Mouse (Mus musculus): Measurements from ENCODE around the gene Il16.
"Not testable (repeated sequence)": the region's sequence is repeated elsewhere in the genome, so short reads cannot be mapped to it uniquely, and the experiment has no call there.

Il16 gene

DNA sequence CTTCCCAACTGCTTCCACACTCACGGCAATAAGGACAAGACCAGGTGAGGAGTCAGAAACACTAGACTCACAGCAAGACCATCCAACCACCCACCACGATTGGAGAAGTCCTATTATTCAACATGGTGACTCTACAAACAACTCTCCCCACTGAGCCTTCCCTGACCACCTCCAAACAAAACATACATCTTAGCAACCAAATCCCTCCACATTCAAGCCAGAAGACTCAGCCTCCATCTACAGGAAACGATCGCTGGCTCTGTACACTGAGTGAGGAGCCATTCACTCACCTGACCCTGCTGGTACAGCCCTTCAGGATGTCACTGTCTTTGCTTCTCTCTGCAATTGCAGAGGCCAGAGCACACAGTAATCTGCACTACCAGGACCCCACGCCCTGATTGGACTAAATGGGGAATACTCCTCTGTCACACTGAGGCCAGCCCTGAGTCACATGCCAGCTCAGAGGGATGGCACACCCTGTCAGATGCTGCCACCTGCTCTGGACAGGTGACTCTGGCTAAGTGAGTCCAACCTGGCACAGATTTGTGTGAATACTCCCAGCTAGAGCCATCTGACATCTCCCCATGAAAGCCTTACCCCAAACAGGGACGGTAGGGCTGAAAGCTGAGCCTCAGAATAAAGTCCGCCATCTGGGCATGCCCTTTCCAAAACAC is 10.3 kb downstream of the Il16 start:
- DNase-seq (ENCODE audit: low spot score in 2 of 2): no peak

DNA sequence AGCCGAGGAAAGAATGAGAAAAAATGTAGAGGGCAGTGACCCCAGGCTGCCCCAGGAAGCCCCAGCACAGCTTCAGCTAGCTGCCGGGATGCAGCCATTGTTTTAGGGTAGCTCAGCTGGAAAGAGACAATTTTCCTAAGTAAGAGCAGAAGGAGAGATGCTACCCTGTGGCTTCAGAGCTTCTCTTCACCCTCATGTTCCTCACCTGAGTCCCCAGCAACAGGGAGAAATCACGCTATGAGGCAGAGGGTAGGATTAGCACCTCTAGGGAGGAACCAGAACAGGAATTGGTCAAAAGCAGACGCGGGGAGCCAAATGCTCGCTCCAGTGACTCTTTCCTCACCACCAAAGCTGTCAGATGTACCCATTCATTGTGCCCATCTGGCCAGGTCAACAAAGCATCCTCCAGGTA is 10.8 kb downstream of the Il16 start:
- DNase-seq (ENCODE audit: low spot score in 2 of 2): no peak

- no peak for DNase-seq (ENCODE audit: low spot score in 2 of 2)
These were observed 11.3 kb downstream of the Il16 start for GRCm38 (mm10) chr7:83734246-83734645.

- DNase-seq (ENCODE audit: low spot score in 2 of 2): no peak
These were observed 12.7 kb downstream of the Il16 start for GRCm38 (mm10) chr7:83732781-83733180.

GRCm38 (mm10) chr7:83731961-83732666 is 13.4 kb downstream of the Il16 start:
- no peak for DNase-seq (ENCODE audit: low spot score in 2 of 2)

DNA sequence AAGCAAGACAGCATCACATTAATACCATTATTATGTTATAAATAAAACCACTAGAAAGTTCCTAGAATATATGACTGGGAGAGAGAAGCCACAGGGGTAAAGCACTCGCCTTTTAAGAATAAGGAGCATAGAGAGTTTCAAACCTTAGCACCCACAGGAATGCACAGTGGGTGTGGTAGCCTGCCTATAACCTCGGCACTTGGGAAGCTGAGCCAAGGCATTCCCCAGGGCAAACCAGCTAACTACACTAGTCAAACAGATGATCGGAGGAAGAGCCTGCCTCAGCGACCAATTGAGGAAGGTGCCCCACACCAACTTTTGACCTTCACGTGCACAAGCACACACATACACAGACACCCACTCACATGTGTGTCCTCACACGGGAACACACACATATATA is 14.2 kb downstream of the Il16 start:
- no peak for DNase-seq (ENCODE audit: low spot score in 2 of 2)

DNA sequence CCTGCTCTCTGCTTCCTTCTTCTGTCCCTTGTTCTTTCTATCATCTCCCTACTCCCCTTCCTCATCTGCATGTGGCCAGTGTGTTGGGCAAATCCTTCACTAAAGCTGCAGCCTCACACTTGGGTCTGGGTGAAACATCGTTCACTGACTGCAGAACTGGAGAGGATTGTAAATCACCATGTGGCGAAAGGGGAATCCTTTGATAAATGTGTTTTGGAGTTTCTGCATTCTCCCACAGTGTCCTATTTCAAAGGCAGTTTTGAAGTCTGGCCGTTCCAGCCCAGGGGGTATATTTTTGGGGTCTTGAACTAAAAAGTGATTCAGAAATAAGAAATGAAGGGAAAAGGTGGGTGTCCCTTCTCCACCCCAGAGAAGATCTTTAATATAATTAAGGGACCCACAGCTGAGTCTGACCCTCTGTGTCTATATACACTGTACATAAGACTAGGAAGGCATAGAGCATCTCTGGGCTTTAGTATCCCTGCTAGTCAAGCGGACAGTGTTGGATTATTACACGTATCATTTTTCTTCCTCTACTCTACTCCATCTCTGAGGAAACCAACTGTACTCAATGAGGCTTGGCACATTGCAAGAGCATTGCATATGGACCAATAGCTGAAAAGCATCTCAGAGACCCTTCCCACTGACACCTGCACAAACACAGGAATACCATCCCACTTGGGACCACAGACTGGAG is 18.4 kb downstream of the Il16 start:
- DNase-seq (ENCODE audit: low spot score in 2 of 2): no peak

DNA sequence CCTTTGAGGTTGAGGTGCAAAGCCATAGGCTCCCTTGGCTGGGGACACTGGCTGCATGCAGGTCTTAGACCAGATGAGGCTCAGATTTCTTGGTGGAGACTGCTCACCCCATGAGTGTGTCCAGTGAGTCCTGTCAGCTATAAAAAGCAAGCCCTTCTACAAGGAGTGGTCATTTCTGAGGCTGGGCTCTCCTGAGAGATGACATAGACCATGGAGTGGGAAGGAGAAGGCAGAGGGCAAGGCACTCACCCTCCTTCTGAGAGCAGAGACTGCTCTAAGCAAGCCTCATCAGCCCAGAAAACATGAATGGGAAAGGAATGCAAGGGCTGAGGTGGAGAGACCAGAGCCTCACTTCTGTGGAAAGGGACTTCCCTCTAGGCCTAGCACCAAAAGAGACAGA is 19.7 kb downstream of the Il16 start:
- no peak for DNase-seq (ENCODE audit: low spot score in 2 of 2)

DNA sequence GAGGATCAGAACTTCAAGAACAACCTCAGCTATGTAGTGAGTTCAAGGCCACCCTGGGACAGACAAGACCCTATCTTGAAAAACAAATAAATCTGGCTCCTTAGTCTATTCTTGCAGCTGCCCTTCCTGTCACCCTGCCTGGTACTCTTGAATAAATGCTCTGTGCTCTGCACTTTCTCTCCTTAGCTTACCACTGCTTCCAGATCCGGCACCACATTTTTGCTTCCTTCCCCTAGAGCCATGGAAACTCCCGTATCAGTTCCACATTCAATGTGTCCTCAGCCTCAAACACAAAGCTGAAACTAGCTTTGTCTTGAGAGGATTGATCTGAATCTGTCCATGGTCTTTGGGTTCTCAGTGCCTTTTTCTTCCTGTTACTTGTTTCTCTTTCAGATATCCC is 21.0 kb downstream of the Il16 start:
- no peak for DNase-seq (ENCODE audit: low spot score in 2 of 2)

GRCm38 (mm10) chr7:83723954-83724353 is 21.6 kb downstream of the Il16 start:
- DNase-seq (ENCODE audit: low spot score in 2 of 2): no peak

- no peak for DNase-seq (ENCODE audit: low spot score in 2 of 2)
These were observed 22.3 kb downstream of the Il16 start for GRCm38 (mm10) chr7:83723221-83723620.

DNA sequence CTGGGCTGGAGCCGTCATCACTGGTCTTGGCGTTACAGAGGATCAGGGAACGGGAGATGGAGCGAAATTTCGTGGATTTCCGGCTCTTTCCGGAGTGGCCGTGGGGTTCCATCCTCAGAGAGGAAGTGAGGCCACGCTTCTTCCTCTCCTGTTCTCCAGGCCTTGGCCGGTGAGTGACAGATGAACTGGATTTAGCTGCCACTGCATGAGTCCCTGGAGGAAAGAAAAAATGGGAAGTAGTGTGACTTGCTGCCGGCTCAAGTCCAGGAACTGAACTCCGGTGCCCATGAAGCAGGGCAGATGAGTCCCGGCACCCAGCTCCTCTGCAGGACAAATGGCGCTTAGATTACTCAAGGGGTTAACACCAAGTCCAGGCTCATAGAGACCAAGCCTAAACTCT is 23.0 kb downstream of the Il16 start:
- peak in 1 of 2 experiments; percentile 53 for DNase-seq (ENCODE audit: low spot score in 2 of 2)

DNA sequence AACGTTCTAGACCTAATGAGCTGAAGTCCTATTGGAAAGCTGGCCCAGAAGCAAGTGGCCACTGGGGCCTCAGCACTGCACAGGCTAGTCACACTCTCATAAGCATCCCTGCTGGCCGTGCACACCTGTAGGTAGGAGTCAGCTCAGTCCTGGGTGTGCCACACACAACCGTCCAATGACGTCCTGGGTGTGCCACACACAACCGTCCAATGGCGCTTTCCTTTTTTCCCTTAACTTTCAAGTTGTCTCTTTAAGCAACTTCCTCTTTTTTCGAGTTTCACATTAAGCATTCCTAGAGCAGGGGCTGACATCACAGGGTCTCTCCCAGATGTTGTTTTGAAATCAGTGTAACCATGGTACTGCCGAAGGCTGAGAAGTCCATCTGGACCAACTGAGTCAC is 25.3 kb downstream of the Il16 start:
- no peak for DNase-seq (ENCODE audit: low spot score in 2 of 2)

DNA sequence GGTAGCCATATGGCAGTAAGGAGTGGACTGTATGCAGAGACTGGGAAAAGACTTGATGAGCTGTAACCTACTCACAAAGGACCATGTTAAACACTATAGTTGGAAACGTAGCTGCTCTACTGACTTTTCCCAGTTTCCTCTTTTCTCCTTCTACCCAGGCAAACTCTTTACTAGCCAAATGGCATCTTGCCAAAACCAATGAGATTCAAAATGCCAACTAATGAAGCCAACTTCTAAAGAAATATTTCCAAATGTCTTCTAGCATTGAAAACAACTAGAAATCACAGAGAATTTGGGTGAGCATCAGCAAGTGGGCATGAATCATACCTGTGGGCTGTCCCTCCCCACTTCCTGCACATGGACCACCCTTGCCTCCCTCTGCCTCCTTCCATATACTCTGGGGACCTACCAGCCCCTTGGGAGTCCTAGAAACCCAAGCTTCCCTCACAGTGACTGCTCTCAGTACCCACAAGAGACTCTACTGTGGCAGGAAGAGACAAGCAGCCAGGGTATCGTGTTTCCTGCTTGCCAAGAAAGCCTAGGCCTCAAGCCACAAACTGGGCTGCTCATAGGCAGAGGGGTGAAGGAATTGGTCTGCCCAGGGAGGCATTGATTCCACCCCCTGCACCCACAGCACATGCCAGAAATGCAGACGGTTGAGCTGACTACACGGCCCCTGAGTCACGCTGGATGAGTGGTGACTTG is 28.4 kb downstream of the Il16 start:
- DNase-seq (ENCODE audit: low spot score in 2 of 2): no peak

GRCm38 (mm10) chr7:83713639-83714038 is 31.9 kb downstream of the Il16 start:
- DNase-seq (ENCODE audit: low spot score in 2 of 2): no peak

DNA sequence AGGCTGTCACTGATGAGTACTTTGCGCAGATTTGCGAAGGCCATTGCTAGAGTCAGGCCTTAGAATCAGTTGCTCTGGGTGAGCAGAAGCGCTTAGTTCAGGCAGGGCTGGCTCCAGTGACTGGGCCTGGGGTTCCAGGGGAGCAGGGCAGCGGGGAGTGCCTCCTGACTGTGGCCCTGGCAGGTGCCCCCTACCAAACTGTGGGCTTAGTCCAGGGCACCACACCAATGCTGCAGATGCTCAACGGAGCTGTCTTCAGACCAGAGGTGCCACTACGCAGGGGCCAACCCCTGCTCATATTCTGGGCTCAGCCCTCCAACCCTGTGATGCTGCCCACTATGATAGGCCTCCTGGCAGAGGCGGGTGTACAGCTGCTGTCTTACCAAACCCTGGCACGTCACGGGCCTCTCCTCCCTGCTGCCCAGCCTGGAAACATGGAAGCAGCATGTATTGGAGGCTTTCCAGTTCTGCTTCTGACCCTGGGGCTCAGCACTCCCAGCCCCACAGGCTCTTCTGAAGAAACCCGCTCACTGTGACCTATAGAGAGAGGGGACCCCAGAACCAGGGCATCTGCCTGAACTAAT is 33.8 kb downstream of the Il16 start:
- not testable (repeated sequence) for DNase-seq (ENCODE audit: low spot score in 2 of 2)

- DNase-seq (ENCODE audit: low spot score in 2 of 2): no peak
These were observed 42.3 kb downstream of the Il16 start for GRCm38 (mm10) chr7:83703046-83703775.

DNA sequence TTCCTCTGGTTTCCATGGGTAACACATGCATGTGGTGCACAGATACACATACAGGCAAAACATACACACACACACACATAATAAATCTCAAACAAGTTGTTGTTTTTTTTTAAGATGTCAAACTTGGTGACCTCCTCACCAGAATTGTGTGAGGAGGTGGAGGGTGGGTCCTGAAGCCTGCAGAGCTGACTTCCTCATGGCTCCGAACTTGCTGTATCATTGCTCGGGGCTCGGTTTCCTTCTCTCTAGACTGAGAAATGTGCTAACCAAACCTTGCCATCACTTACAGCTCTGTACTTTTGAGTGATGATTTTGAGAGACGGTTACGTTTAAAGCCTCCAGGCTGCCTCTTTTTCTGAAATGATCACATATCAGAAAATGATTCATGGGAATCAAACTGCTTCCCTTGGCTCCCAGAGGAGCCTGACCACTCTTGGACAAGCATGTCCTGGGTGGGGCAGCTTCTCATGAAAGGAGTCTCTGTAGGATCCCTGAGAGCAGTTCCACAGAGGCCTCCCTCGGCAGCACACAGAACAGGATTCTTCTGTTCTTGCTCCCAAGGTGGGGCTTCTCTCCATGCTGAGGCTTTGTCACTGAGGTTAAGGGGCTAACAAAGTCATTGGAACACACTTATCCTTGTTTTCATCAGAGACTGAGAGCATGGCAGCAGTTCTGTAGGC is 46.3 kb downstream of the Il16 start:
- DNase-seq (ENCODE audit: low spot score in 2 of 2): peak in 1 of 2 experiments; percentile 29

- no peak for DNase-seq (ENCODE audit: low spot score in 2 of 2)
These were observed 49.9 kb downstream of the Il16 start for GRCm38 (mm10) chr7:83695449-83696212.
